Mouse (Mus musculus) liver, postnatal 0 days (tissue): ENCODE measurements around the gene Mrpl58. TPM values are rescaled to one million over a fixed set of nuclear protein-coding genes. Genes with fewer than 3 reads are reported as not detected.
A peak's percentile ranks its signal among the peaks of the same experiment; 100 is the strongest.

ENCODE experiments used
- ATAC-seq: fragments of 200-750 bp; cut with Nextera tagmentation; 2 replicates; pipeline ENCODE4 v1.8.0; 2017; ENCODE audit warnings: mild to moderate bottlenecking, moderate library complexity
- DNase-seq: peaks from one replicate; pipeline ENCODE4 v3.0.0-alpha.2; 2016
- H3K27ac ChIP-seq: fragments of 300-500 bp; sonication (generic); 2 replicates; pipeline ENCODE4 v1.5.1; 2014; ENCODE audit warnings: antibody characterized with exemption, moderate library complexity, mild to moderate bottlenecking, low read depth
- H3K27me3 ChIP-seq: fragments of 300-500 bp; sonication (generic); 2 replicates; pipeline ENCODE4 v1.6.1; 2014; ENCODE audit warnings: low read length, control low read depth, mixed read lengths; ENCODE audit not compliant: insufficient read depth
- H3K36me3 ChIP-seq: fragments of 300-500 bp; sonication (generic); replicated peaks from 2 replicates; pipeline ENCODE4 v1.6.1; 2014; ENCODE audit warnings: mild to moderate bottlenecking, control low read depth, low read length, moderate library complexity, mixed read lengths; ENCODE audit not compliant: insufficient read depth
- H3K4me1 ChIP-seq: fragments of 300-500 bp; sonication (generic); 2 replicates; pipeline ENCODE4 v1.6.1; 2014; ENCODE audit warnings: antibody characterized with exemption, mild to moderate bottlenecking, control low read depth; ENCODE audit not compliant: insufficient read depth
- H3K4me2 ChIP-seq: fragments of 300-500 bp; sonication (generic); 2 replicates; pipeline ENCODE4 v1.6.1; 2014; ENCODE audit warnings: low read depth, mild to moderate bottlenecking, low read length, moderate library complexity, mixed read lengths
- H3K4me3 ChIP-seq: fragments of 300-500 bp; sonication (generic); 2 replicates; pipeline ENCODE4 v1.5.1; 2014; ENCODE audit warnings: low read depth, low read length
- H3K9ac ChIP-seq: fragments of 300-500 bp; sonication (generic); replicated peaks from 2 replicates; pipeline ENCODE4 v1.6.1; 2014; ENCODE audit warnings: mild to moderate bottlenecking, moderate library complexity
- H3K9me3 ChIP-seq: fragments of 300-500 bp; sonication (generic); 2 replicates; pipeline ENCODE4 v1.6.1; 2016; ENCODE audit warnings: mild to moderate bottlenecking, control low read depth, low read length, mixed read lengths
- CTCF ChIP-seq: sonication (generic); IDR thresholded peaks from 2 replicates; pipeline ENCODE4 v1.5.1; 2016; ENCODE audit warnings: antibody characterized with exemption, low read depth
- EP300 ChIP-seq: IDR thresholded peaks from 2 replicates; pipeline ENCODE4 v1.6.1; 2016; ENCODE audit warnings: antibody characterized with exemption, low read depth, mild to moderate bottlenecking
- WGBS: fragments of 180-500 bp; shearing (Covaris S2); extraction: QIAGEN DNeasy Blood & Tissue Kit; methylation state at CpG from one replicate; pipeline ENCODE4 v1.1.7; 2014; ENCODE audit not compliant: insufficient replicate concordance; 5-methylcytosine and 5-hydroxymethylcytosine counted together
- polyA plus RNA-seq: library from polyadenylated mRNA; unstranded; fragments of >200 nt; fragmentation: Nextera tagmentation; extraction: Ambion mirVana; gene quantifications from 2 replicates; pipeline ENCODE4 v1.2.1, GENCODE M21; 2015

The Mrpl58 gene
- polyA plus RNA-seq, 1 experiment from 2014 or later, result 88.0 TPM

DNA sequence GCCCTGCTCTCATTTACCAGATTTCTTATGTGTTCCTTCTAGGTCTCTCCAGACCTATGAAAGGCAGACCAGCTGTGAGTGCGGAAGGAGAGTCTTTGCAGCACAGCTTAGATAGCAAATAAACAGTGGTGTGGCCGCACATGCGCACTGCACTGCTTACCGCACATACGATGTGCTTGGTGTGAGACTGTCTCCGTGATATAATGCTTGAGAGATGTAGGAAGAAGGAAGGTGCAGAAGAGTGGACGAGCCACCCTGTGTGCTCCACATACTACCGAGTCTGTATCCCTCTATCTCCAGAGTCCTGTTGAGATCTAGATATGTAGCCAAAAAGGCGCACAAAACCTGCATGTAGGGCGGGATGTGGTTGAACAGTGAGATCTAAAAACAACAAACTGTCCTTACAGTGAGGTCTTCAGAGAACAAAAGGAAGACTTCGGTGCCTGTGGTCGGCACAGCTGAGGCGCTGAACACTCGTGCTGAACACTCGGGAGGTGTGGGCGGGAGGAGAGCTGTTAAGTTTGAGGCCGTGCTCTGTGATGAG, 3.4 kb downstream of the Mrpl58 start:
- Histone ChIP-seq H3K4me1 (peaks cover 25% of the 10 kb centered on the region), H3K27me3 (no peaks in the 10 kb centered on the region), H3K4me3 (no peak overlapping the region), H3K36me3 (peaks cover 15% of the 10 kb centered on the region), H3K9me3 (no peaks in the 10 kb centered on the region), H3K9ac (no peak overlapping the region), H3K4me2 (no peak overlapping the region), H3K27ac (no peak overlapping the region)
- 81% methylated on average over 17 of the region's 17 CpGs for WGBS
- DNase-seq (no peak), ATAC-seq (no peak)
- no peak for TF ChIP-seq CTCF
- no peak for TF ChIP-seq EP300

DNA sequence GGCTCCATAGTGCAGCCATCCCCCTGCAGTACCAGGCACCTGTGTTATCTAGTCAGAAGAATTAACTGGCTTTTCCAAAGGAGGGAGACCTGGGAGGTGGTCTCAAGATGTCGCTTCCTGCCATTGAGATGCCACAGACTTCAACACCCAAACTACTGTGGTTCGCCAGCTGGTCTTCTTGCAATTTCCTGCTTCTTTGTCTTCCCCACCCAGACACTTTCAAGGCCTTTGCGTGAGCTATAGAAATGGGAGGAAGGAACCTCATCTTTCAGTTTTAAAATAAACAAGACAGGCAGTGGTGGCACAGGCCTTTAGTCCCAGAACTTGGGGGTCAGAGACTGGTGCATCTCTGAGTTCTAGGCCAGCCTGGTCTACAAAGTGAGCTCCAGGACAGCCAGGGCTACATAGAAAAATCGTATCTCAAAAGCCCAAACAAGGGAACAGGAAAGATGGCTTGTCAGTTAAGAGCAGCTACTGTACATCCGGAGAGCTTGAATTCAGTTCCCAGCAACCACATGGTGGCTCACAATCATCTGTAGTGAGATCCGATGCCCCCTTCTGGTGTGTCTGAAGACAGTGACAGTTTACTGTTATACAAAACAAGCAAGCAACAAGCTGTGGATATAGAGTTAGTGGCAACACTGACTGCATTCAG, 4.8 kb downstream of the Mrpl58 start:
- no peaks in the 10 kb centered on the region for H3K9me3 ChIP-seq
- TF ChIP-seq CTCF (no peak; the same call in 1 of the 2 replicates), EP300 (no peak)
- H3K4me1 ChIP-seq, result peaks cover 25% of the 10 kb centered on the region
- no peak overlapping the region for H3K9ac ChIP-seq
- 55% methylated on average over 6 of the region's 6 CpGs for WGBS
- no peak for DNase-seq
- ATAC-seq, result no peak
- no peak overlapping the region for H3K4me2 ChIP-seq
- H3K27me3 ChIP-seq, result no peaks in the 10 kb centered on the region
- H3K4me3 ChIP-seq, result no peak overlapping the region
- peak overlapping the region; percentile 55 for H3K27ac ChIP-seq
- H3K36me3 ChIP-seq, result peaks cover 15% of the 10 kb centered on the region

DNA sequence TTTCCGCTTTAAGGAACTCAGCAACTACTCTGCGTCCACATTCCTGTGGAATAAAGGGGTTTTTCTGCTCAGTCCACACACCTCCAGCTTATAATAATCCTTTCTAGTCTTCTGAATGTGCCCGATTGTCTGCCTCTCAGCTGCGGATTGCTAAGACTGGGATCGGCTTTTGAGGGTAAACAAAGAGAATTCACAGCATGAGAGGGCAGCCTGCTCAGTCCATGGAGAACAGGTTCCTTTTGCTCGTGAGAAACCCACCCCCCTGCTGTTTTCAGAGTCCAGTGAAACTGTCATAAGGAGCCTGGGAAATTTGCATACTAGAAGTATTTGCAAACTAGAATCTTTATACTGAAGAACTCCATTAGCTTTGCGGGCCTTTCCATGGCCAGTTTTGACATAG, 6.0 kb downstream of the Mrpl58 start:
- ATAC-seq, result no peak
- Histone ChIP-seq H3K4me2 (no peak overlapping the region), H3K27me3 (no peaks in the 10 kb centered on the region), H3K9ac (no peak overlapping the region), H3K9me3 (no peaks in the 10 kb centered on the region), H3K4me3 (no peak overlapping the region), H3K36me3 (peaks cover 15% of the 10 kb centered on the region), H3K27ac (no peak overlapping the region), H3K4me1 (peaks cover 20% of the 10 kb centered on the region)
- WGBS, result 86% methylated on average over 7 of the region's 7 CpGs
- no peak for TF ChIP-seq EP300
- no peak for TF ChIP-seq CTCF
- DNase-seq, result no peak

DNA sequence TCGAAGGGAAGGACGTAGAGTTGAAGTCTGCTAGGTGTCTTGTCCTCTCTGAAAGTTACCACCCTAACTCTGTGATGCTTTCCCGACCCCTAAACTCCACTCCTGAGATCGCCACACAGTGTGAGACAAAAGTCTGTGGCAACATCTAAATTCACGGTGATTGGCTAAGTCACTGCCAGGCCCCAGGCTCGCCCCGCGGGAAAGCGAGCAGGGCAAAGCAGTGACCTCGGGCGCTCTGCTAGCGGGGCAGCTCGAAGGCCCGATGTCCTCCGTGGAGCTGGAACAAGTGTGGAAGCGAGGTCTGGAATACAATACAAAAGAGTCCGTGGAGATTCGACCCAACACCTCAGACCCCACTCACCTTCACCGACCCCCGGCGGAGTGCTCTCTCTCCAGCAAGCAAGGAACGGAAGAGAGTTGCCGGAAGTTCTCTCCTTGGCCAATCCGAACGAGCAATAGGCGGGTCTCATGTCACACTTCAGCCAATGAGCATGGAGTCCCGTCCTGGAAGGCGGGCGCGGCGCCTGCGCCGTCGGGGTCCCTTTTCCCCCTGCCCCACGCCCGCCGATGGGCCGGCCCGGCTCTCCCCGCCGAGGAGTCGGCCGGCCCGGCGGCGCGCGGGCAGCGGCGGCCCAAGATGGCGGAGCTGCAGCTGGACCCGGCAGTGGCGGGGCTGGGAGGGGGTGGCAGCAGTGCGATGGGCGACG, 16.1 kb downstream of the Mrpl58 start, which contains the start of the genes Atp5h and Kctd2:
Gene Atp5h (minus strand): TSS at position 432 of the 707 bp plus-strand sequence.
Gene Kctd2 (plus strand): TSS at position 598 of the 707 bp plus-strand sequence.
- peak within 1 kb of the TSS; percentile 83 for H3K27ac ChIP-seq
- H3K4me2 ChIP-seq, result peak within 1 kb of the TSS; percentile 96
- peak within 1 kb of the TSS; percentile 91 for H3K4me3 ChIP-seq
- DNase-seq (peak; percentile 95), ATAC-seq (peak; percentile 98)
- peaks cover 25% of the 10 kb centered on the region for H3K36me3 ChIP-seq
- H3K9me3 ChIP-seq, result no peaks in the 10 kb centered on the region
- H3K27me3 ChIP-seq, result no peaks in the 10 kb centered on the region
- 1% methylated on average over 50 of the region's 56 CpGs for WGBS
- TF ChIP-seq EP300, result no peak
- TF ChIP-seq CTCF, result no peak
- H3K4me1 ChIP-seq, result peaks cover 24% of the 10 kb centered on the region
- peak within 1 kb of the TSS; percentile 94 for H3K9ac ChIP-seq

DNA sequence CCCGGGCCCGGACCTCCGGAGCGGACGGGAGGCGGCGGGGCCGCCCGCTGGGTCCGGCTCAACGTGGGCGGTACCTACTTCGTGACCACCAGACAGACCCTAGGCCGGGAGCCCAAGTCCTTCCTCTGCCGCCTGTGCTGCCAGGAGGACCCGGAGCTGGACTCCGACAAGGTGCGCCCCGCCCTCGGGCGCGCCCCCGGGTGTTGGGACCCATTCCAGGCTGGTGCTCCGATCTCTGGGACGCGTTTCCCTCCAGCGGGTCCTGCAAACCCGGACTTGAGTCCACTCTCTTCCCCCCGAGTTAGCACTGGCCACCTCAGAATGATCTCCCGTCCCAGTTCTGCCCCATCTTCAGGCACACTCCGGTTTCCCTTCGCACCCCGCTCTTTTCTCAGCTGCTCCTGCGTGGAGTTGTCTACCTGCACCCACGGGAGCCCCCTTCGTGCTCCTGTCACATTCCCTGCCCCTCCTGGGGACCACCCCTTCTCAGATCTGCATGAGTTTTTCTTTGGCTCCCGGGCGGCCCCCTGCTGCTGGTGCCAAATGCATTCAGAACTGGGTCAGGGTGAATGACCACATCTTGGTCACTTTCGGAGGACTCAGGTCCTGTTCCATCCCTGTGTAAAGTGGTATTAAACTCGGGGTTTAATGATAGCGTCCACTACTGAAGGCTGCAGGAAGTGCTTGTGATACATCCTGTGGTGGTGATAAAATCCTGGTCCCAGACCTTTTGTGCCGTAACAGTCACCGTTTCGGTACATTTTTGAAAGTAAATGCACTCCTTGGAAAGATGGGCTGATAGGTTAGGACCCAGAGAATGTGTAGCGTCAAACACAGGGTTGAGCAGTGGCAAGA, 17.0 kb downstream of the Mrpl58 start:
- Histone ChIP-seq H3K4me3 (peak overlapping the region; percentile 91), H3K4me1 (peaks cover 24% of the 10 kb centered on the region), H3K9me3 (no peaks in the 10 kb centered on the region), H3K27me3 (no peaks in the 10 kb centered on the region), H3K4me2 (peak overlapping the region; percentile 96), H3K9ac (peak overlapping the region; percentile 94), H3K27ac (peak overlapping the region; percentile 80), H3K36me3 (peaks cover 25% of the 10 kb centered on the region)
- peak; percentile 5; the same call in 1 of the 2 replicates for TF ChIP-seq CTCF
- TF ChIP-seq EP300, result no peak
- ATAC-seq, result peak; percentile 46
- peak; percentile 72 for DNase-seq
- 2% methylated on average over 27 of the region's 45 CpGs for WGBS
